Mouse (Mus musculus) stomach, postnatal 0 days (tissue): ENCODE measurements at regions not wholly inside any gene's neighbourhood (a gene's known extent, or its start where the extent isn't known, plus 50 kb on each side); places are given as distances from the start of the nearest gene placed in this dataset.

Experiments
- CTCF ChIP-seq: IDR thresholded peaks from 2 replicates; pipeline ENCODE4 v1.5.1; 2016; ENCODE audit warnings: antibody characterized with exemption, low read depth, mild to moderate bottlenecking, moderate library complexity
- EP300 ChIP-seq: optimal IDR thresholded peaks from 2 replicates; pipeline ENCODE3; 2016; ENCODE audit warnings: antibody characterized with exemption

GRCm38 (mm10) chr16:49996593-49996992, 196.3 kb downstream of the Cd47 start:
- TF ChIP-seq CTCF (no peak), EP300 (no peak)
